Mouse (Mus musculus) lung, embryonic 16.5 days (tissue): ENCODE measurements around the gene Degs1. TPM values are rescaled to one million over a fixed set of nuclear protein-coding genes. Genes with fewer than 3 reads are reported as not detected.
A peak's percentile ranks its signal among the peaks of the same experiment; 100 is the strongest.

Source experiments
- ATAC-seq: fragments of 200-750 bp; cut with Nextera tagmentation; 2 replicates; pipeline ENCODE4 v1.8.0; 2017; ENCODE audit warnings: low read depth, mild to moderate bottlenecking, moderate library complexity
- H3K27ac ChIP-seq: fragments of 300-500 bp; sonication (generic); 2 replicates; pipeline ENCODE4 v1.5.1; 2014; ENCODE audit warnings: mild to moderate bottlenecking, control low read depth, low read length
- H3K27me3 ChIP-seq: fragments of 300-500 bp; sonication (generic); 2 replicates; pipeline ENCODE4 v1.6.1; 2014; ENCODE audit warnings: low read depth, low read length, mixed read lengths; ENCODE audit not compliant: control insufficient read depth, insufficient read depth
- H3K36me3 ChIP-seq: fragments of 300-500 bp; sonication (generic); 2 replicates; pipeline ENCODE4 v1.6.1; 2014; ENCODE audit warnings: low read length; ENCODE audit not compliant: control insufficient read depth, insufficient read depth
- H3K4me1 ChIP-seq: fragments of 300-500 bp; sonication (generic); replicated peaks from 2 replicates; pipeline ENCODE4 v1.6.1; 2014; ENCODE audit warnings: low read length, mixed read lengths; ENCODE audit not compliant: control insufficient read depth, insufficient read depth
- H3K4me2 ChIP-seq: fragments of 300-500 bp; sonication (generic); 2 replicates; pipeline ENCODE4 v1.6.1; 2014; ENCODE audit warnings: low read depth, low read length, control low read depth
- H3K4me3 ChIP-seq: fragments of 300-500 bp; sonication (generic); 2 replicates; pipeline ENCODE4 v1.5.1; 2014; ENCODE audit warnings: mild to moderate bottlenecking, low read length, control low read depth
- H3K9ac ChIP-seq: fragments of 300-500 bp; sonication (generic); 2 replicates; pipeline ENCODE4 v1.6.1; 2014; ENCODE audit warnings: low read length, control low read depth
- H3K9me3 ChIP-seq: fragments of 300-500 bp; sonication (generic); 2 replicates; pipeline ENCODE4 v1.6.1; 2016; ENCODE audit warnings: low read length; ENCODE audit not compliant: control insufficient read depth
- WGBS: fragments of 180-500 bp; shearing (Covaris S2); extraction: QIAGEN DNeasy Blood & Tissue Kit; methylation state at CpG from one replicate; pipeline ENCODE4 v1.1.7; 2014; 5-methylcytosine and 5-hydroxymethylcytosine counted together
- polyA plus RNA-seq: library from polyadenylated mRNA; unstranded; fragments of >200 nt; fragmentation: Nextera tagmentation; extraction: Ambion mirVana; gene quantifications from 2 replicates; pipeline ENCODE4 v1.2.1, GENCODE M21; 2015

Gene Degs1
- polyA plus RNA-seq, 1 experiment from 2014 or later: 137 TPM

DNA sequence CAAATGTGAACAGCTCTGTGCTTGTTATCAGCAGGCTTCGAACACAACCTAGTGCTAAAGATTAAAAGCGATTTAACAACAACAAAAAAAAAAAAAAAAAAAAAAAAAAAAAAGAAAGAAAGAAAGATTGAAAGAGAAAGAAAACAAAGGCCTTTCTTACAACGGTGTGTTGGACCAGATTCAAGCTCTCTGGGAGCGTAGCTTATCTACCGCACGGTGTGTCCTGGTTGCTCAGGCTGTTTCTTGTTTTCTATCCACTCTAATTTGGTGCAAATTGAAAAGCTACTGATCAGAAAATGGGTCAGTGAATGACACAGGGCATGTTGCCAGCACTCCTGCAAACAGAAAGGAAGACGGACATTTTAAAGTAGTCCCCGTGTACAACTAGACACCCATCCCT lies 33.3 kb downstream of the Degs1 start:
- H3K4me2 ChIP-seq: no peak overlapping the region
- no peaks in the 10 kb centered on the region for H3K4me1 ChIP-seq
- no peak for ATAC-seq
- 47% methylated on average over 8 of the region's 8 CpGs for WGBS
- H3K27ac ChIP-seq: no peak overlapping the region
- no peaks in the 10 kb centered on the region for H3K36me3 ChIP-seq
- H3K27me3 ChIP-seq: no peaks in the 10 kb centered on the region
- H3K9ac ChIP-seq: no peak overlapping the region
- no peaks in the 10 kb centered on the region for H3K9me3 ChIP-seq
- H3K4me3 ChIP-seq: no peak overlapping the region

GRCm38 (mm10) chr1:182245003-182245402 lies 37.6 kb downstream of the Degs1 start:
- Histone ChIP-seq H3K36me3 (no peaks in the 10 kb centered on the region), H3K4me3 (no peak overlapping the region), H3K9me3 (no peaks in the 10 kb centered on the region), H3K9ac (no peak overlapping the region), H3K4me1 (no peaks in the 10 kb centered on the region), H3K27me3 (no peaks in the 10 kb centered on the region), H3K27ac (no peak overlapping the region), H3K4me2 (no peak overlapping the region)
- ATAC-seq: no peak
- whole genome bisulfite sequencing: 91% methylated on average over 5 of the region's 5 CpGs

GRCm38 (mm10) chr1:182238056-182238703 lies 44.4 kb downstream of the Degs1 start:
- H3K27ac ChIP-seq: 0 out of 2 replicates have a peak overlapping the region, but pooled peaks have one; percentile 0
- WGBS: 33% methylated on average over 7 of the region's 7 CpGs

DNA sequence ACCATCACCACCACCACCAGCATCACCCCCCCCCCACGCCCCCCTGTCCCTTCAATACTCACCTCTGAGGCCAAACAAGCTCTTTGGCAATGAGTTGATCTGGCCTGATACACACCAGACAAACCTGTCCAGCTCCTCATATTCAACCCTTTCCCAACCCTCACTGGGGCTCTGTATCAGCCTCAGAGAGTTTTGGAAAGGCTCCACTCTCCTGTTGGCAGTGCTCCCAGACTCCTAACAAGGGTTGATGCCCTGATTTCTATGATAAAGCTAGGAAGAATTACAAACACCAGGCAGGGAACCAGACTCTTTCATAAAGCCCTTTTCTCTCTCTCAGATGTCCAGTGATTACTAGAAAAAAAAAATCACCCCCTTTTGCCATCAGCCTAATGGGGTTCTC lies 45.2 kb downstream of the Degs1 start:
- peak; percentile 68; the same call in 1 of the 2 replicates for ATAC-seq
- Histone ChIP-seq H3K36me3 (no peaks in the 10 kb centered on the region), H3K4me3 (no peak overlapping the region), H3K9ac (no peak overlapping the region), H3K9me3 (no peaks in the 10 kb centered on the region), H3K27ac (peak overlapping the region; percentile 0; the same call in 1 of the 2 replicates), H3K4me2 (no peak overlapping the region), H3K4me1 (peaks cover 7% of the 10 kb centered on the region), H3K27me3 (no peaks in the 10 kb centered on the region)
- 67% methylated on average over 1 of the region's 1 CpGs for WGBS

More at GRCm38 (mm10) chr1:182238056-182238703, 44.4 kb downstream of the Degs1 start:
- H3K4me3 ChIP-seq: no peak overlapping the region
- ATAC-seq: no peak
- peaks cover 7% of the 10 kb centered on the region for H3K4me1 ChIP-seq
- no peaks in the 10 kb centered on the region for H3K9me3 ChIP-seq
- no peaks in the 10 kb centered on the region for H3K27me3 ChIP-seq
- no peak overlapping the region for H3K4me2 ChIP-seq
- no peaks in the 10 kb centered on the region for H3K36me3 ChIP-seq
- H3K9ac ChIP-seq: no peak overlapping the region

DNA sequence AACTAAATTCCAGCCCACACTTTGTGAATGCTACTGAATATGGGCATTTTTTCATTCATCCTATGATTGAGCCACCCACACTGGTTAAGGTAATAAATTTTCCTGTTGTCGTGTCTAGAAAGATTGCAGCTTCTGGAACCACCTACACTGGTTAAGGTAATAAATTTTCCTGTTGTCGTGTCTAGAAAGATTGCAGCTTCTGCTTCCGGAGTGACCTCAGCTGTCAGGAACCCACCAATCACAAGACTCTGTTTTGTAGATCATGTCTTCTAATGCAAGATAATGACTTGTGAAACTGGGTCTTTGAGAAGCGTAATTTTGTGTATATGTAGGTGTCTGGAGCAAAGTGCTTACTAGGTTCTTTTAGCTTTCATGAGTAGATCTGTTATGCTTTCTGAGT lies 47.4 kb downstream of the Degs1 start:
- H3K4me3 ChIP-seq: no peak overlapping the region
- no peaks in the 10 kb centered on the region for H3K36me3 ChIP-seq
- H3K27ac ChIP-seq: no peak overlapping the region
- no peak overlapping the region for H3K9ac ChIP-seq
- ATAC-seq: no peak
- 72% methylated on average over 4 of the region's 4 CpGs for WGBS
- 0 out of 2 replicates have a peak, but pooled peaks cover 6% of the 10 kb centered on the region for H3K9me3 ChIP-seq
- H3K27me3 ChIP-seq: no peaks in the 10 kb centered on the region
- H3K4me1 ChIP-seq: peaks cover 7% of the 10 kb centered on the region
- no peak overlapping the region for H3K4me2 ChIP-seq

DNA sequence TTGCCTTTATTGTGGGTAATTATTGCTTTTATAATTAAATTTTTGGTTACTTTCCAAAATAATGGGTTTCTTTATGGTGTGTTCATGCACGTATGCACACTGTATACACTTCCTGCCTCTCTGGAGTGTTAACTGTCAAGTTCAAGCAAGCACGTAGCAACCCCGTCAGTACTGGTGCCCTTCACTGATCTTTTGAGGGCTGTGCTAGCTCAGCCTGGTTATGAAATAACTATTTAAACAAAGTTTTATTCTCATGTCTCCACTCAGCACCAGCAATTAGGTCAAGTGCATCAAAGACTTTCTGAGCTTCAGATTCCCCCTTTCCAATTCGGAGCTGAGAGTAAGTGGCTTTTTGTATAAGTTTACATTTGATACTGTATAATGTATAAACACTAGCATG lies 53.2 kb downstream of the Degs1 start:
- 31% methylated on average over 4 of the region's 4 CpGs for WGBS
- Histone ChIP-seq H3K36me3 (no peaks in the 10 kb centered on the region), H3K9ac (no peak overlapping the region), H3K4me3 (no peak overlapping the region), H3K27me3 (no peaks in the 10 kb centered on the region), H3K27ac (no peak overlapping the region), H3K9me3 (0 out of 2 replicates have a peak, but pooled peaks cover 6% of the 10 kb centered on the region), H3K4me1 (peaks cover 9% of the 10 kb centered on the region), H3K4me2 (no peak overlapping the region)
- 0 out of 2 replicates have a peak, but pooled peaks have one; percentile 59 for ATAC-seq

GRCm38 (mm10) chr1:182227141-182227963 lies 55.3 kb downstream of the Degs1 start:
- no peaks in the 10 kb centered on the region for H3K27me3 ChIP-seq
- 0 out of 2 replicates have a peak, but pooled peaks cover 6% of the 10 kb centered on the region for H3K9me3 ChIP-seq
- peaks cover 9% of the 10 kb centered on the region for H3K4me1 ChIP-seq
- H3K27ac ChIP-seq: peak overlapping the region; percentile 50; the same call in 1 of the 2 replicates
- H3K36me3 ChIP-seq: no peaks in the 10 kb centered on the region
- 31% methylated on average over 12 of the region's 12 CpGs for WGBS
- H3K4me2 ChIP-seq: peak overlapping the region; percentile 33
- ATAC-seq: peak; percentile 69; the same call in 1 of the 2 replicates
- 0 out of 2 replicates have a peak overlapping the region, but pooled peaks have one; percentile 18 for H3K9ac ChIP-seq
- H3K4me3 ChIP-seq: no peak overlapping the region

DNA sequence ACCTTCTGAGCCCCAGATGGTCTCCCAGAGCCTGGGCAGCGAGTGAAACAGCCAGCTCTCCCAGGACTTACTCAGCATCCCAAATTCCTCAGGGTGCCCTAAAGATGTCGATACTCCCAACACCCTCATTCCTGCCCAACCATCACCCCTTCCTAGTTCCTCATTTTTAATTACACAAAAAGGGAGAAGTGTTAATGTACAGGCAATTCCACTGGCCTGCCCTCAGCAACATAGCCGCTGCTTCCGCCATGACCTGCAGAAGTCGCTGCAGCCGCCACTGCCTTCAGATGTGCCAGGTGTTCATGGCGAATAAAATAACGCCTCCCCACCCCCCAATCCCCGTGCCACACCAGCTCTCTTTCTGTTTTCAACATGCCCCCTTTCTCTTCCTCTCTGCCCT lies 56.3 kb downstream of the Degs1 start:
- Histone ChIP-seq H3K4me2 (no peak overlapping the region), H3K36me3 (no peaks in the 10 kb centered on the region), H3K4me3 (no peak overlapping the region), H3K4me1 (peaks cover 9% of the 10 kb centered on the region), H3K9me3 (0 out of 2 replicates have a peak, but pooled peaks cover 6% of the 10 kb centered on the region), H3K27ac (no peak overlapping the region), H3K27me3 (no peaks in the 10 kb centered on the region), H3K9ac (no peak overlapping the region)
- WGBS: 91% methylated on average over 9 of the region's 9 CpGs
- no peak for ATAC-seq
